ENCODE assay signal across 26 mouse cellular contexts in genomic region chr5:146592580-146592979, GRCm38 (mm10). TPM values are rescaled to one million over a fixed set of nuclear protein-coding genes. Genes with fewer than 3 reads are reported as not detected.
DNase-seq lines count a peak whose midpoint lies in the region; ATAC-seq lines count a peak whose summit lies in the region.
"Had no signal": no experiment of that assay in that cellular context is flagged by ENCODE, and none has a peak within 500 bp of the region (broad histone marks: within the 10 kb centered on the region; RNA-seq: fewer than 3 reads in every experiment).

No protein-coding gene starts in this region.

- H3K9ac ChIP-seq in midbrain, embryonic 12.5 days (replicated peaks) = no peak overlapping the region
- no peak overlapping the region for H3K9ac ChIP-seq in midbrain, embryonic 15.5 days
- no peak overlapping the region for H3K9ac ChIP-seq in embryonic facial prominence, embryonic 11.5 days (replicated peaks; ENCODE audit: low read length)
- no peak overlapping the region for H3K9ac ChIP-seq in forebrain, embryonic 16.5 days (replicated peaks; ENCODE audit: low read depth, low read length)
- H3K9ac ChIP-seq: embryonic facial prominence, embryonic 13.5 days; kidney, embryonic 15.5 days; liver, embryonic 13.5 days had no signal

- H3K27me3 ChIP-seq in midbrain, embryonic 12.5 days = peaks cover 25% of the 10 kb centered on the region
- H3K27me3 ChIP-seq in midbrain, embryonic 15.5 days (replicated peaks) = peaks cover 5% of the 10 kb centered on the region
- no peaks in the 10 kb centered on the region for H3K27me3 ChIP-seq in embryonic facial prominence, embryonic 11.5 days (ENCODE audit: control insufficient read depth, insufficient read depth, low read length)
- no peaks in the 10 kb centered on the region; the same call in 1 of the 2 replicates for H3K27me3 ChIP-seq in forebrain, embryonic 16.5 days (replicated peaks; ENCODE audit: control insufficient read depth, insufficient read depth, low read length)
- H3K27me3 ChIP-seq: embryonic facial prominence, embryonic 13.5 days; kidney, embryonic 15.5 days; liver, embryonic 13.5 days had no signal

- H3K27ac ChIP-seq in midbrain, embryonic 12.5 days (replicated peaks) = no peak overlapping the region
- no peak overlapping the region for H3K27ac ChIP-seq in midbrain, embryonic 15.5 days
- no peak overlapping the region for H3K27ac ChIP-seq in embryonic facial prominence, embryonic 11.5 days (replicated peaks; ENCODE audit: low read depth, low read length)
- H3K27ac ChIP-seq in forebrain, embryonic 16.5 days (ENCODE audit: low read length) = no peak overlapping the region
- H3K27ac ChIP-seq: embryonic facial prominence, embryonic 13.5 days; kidney, embryonic 15.5 days; limb, embryonic 10.5 days; liver, embryonic 13.5 days had no signal

- H3K4me1 ChIP-seq in midbrain, embryonic 12.5 days = no peaks in the 10 kb centered on the region; the same call in 1 of the 2 replicates
- H3K4me1 ChIP-seq in midbrain, embryonic 15.5 days = no peaks in the 10 kb centered on the region
- H3K4me1 ChIP-seq in embryonic facial prominence, embryonic 11.5 days (ENCODE audit: control insufficient read depth, insufficient read depth, low read length) = no peaks in the 10 kb centered on the region
- H3K4me1 ChIP-seq in forebrain, embryonic 16.5 days (replicated peaks; ENCODE audit: control insufficient read depth, insufficient read depth, low read length) = peaks cover 4% of the 10 kb centered on the region; the same call in 1 of the 2 replicates
- H3K4me1 ChIP-seq: kidney, embryonic 15.5 days had no signal

- peak; percentile 45 for DNase-seq in embryonic facial prominence, embryonic 11.5 days (ENCODE audit: low spot score)
- DNase-seq in retina, embryonic 14.5 days (ENCODE audit: low spot score) = peak; percentile 92
- DNase-seq in adrenal gland, adult (ENCODE audit: inconsistent age in 2 of 2, low spot score in 1 of 2) = no peak
- DNase-seq in right cerebral cortex, adult 2 months (ENCODE audit: low spot score in 2 of 2) = no peak
- DNase-seq: adrenal gland, adult 8-10 months; B cell, adult 2 months; cerebellum, adult 8-10 months; gastrocnemius, postnatal 14 days; heart, postnatal 10 days; layer of hippocampus, postnatal 36 days; liver, embryonic 13.5 days; right cerebral cortex, adult 18-20 months had no signal

- ATAC-seq in midbrain, embryonic 12.5 days (ENCODE audit: low FRiP score, low read depth) = peak; percentile 63; the same call in 1 of the 2 replicates
- no peak for ATAC-seq in midbrain, embryonic 15.5 days (replicated peaks)
- peak; percentile 85 for ATAC-seq in embryonic facial prominence, embryonic 11.5 days (replicated peaks; ENCODE audit: insufficient number of reproducible peaks, low FRiP score, low TSS enrichment, low read depth)
- peak; percentile 77 for ATAC-seq in forebrain, embryonic 16.5 days
- no peak for ATAC-seq in megakaryocyte, adult 5-6 weeks (ENCODE audit: poor library complexity, severe bottlenecking)

- H3K36me3 ChIP-seq in midbrain, embryonic 12.5 days = no peaks in the 10 kb centered on the region
- H3K36me3 ChIP-seq in midbrain, embryonic 15.5 days (replicated peaks) = no peaks in the 10 kb centered on the region
- no peaks in the 10 kb centered on the region for H3K36me3 ChIP-seq in embryonic facial prominence, embryonic 11.5 days (replicated peaks; ENCODE audit: control insufficient read depth, insufficient read depth, low read depth, low read length)
- no peaks in the 10 kb centered on the region for H3K36me3 ChIP-seq in forebrain, embryonic 16.5 days (ENCODE audit: control insufficient read depth, insufficient read depth)
- H3K36me3 ChIP-seq: embryonic facial prominence, embryonic 13.5 days; kidney, embryonic 15.5 days; limb, embryonic 10.5 days; liver, embryonic 13.5 days had no signal

- WGBS in midbrain, embryonic 12.5 days = 23% methylated on average over 5 of the region's 5 CpGs
- WGBS in midbrain, embryonic 15.5 days = 17% methylated on average over 5 of the region's 5 CpGs
- WGBS in embryonic facial prominence, embryonic 11.5 days = 43% methylated on average over 5 of the region's 5 CpGs
- 8% methylated on average over 5 of the region's 5 CpGs for WGBS in forebrain, embryonic 16.5 days

- no peak overlapping the region for H3K4me2 ChIP-seq in midbrain, embryonic 12.5 days (replicated peaks)
- no peak overlapping the region for H3K4me2 ChIP-seq in midbrain, embryonic 15.5 days
- no peak overlapping the region for H3K4me2 ChIP-seq in embryonic facial prominence, embryonic 11.5 days (ENCODE audit: low read depth, low read length)
- H3K4me2 ChIP-seq in forebrain, embryonic 16.5 days (ENCODE audit: low read length) = no peak overlapping the region
- H3K4me2 ChIP-seq: embryonic facial prominence, embryonic 13.5 days; kidney, embryonic 15.5 days; liver, embryonic 13.5 days had no signal

- 0 out of 2 replicates have a peak, but pooled peaks cover 5% of the 10 kb centered on the region for H3K9me3 ChIP-seq in midbrain, embryonic 12.5 days
- H3K9me3 ChIP-seq in midbrain, embryonic 15.5 days = no peaks in the 10 kb centered on the region
- H3K9me3 ChIP-seq in embryonic facial prominence, embryonic 11.5 days (replicated peaks; ENCODE audit: control insufficient read depth, low read length) = no peaks in the 10 kb centered on the region
- H3K9me3 ChIP-seq in forebrain, embryonic 16.5 days (ENCODE audit: control insufficient read depth, low read length) = 0 out of 2 replicates have a peak, but pooled peaks cover 3% of the 10 kb centered on the region
- H3K9me3 ChIP-seq: embryonic facial prominence, embryonic 13.5 days; kidney, embryonic 15.5 days; limb, embryonic 10.5 days; liver, embryonic 13.5 days had no signal

- no peak overlapping the region for H3K4me3 ChIP-seq in midbrain, embryonic 12.5 days
- no peak overlapping the region for H3K4me3 ChIP-seq in midbrain, embryonic 15.5 days
- H3K4me3 ChIP-seq in embryonic facial prominence, embryonic 11.5 days (ENCODE audit: low read depth, low read length) = no peak overlapping the region
- H3K4me3 ChIP-seq in forebrain, embryonic 16.5 days (replicated peaks; ENCODE audit: low read length) = no peak overlapping the region
- H3K4me3 ChIP-seq: embryonic facial prominence, embryonic 13.5 days; kidney, embryonic 15.5 days; limb, embryonic 10.5 days; liver, embryonic 13.5 days had no signal

RNA-seq across cellular contexts. Expression of gene Gpr12, which starts 7.5 kb away (rescaled TPM):
- polyA plus RNA-seq in midbrain, embryonic 12.5 days (2016; fragmentation: Nextera tagmentation; extraction: Ambion mirVana) = 0.79 and 0.85 TPM in 2 replicates
- polyA plus RNA-seq in midbrain, embryonic 15.5 days (2015; fragmentation: Nextera tagmentation; extraction: Ambion mirVana) = 26.7 and 27.3 TPM in 2 replicates
- 0.14 TPM in 1 of 2 replicates, not detected in the other for polyA plus RNA-seq in embryonic facial prominence, embryonic 11.5 days (2014; fragmentation: Nextera tagmentation; extraction: Ambion mirVana)
- polyA plus RNA-seq in forebrain, embryonic 16.5 days (2015; fragmentation: Nextera tagmentation; extraction: Ambion mirVana) = 37.0 and 42.5 TPM in 2 replicates
- total RNA-seq in megakaryocyte, adult 5-6 weeks (2015) = not detected in 2 replicates
- total RNA-seq in megakaryocyte, adult 5-6 weeks (2017) = not detected in 2 replicates
- total RNA-seq: gastrocnemius, postnatal 14 days; heart, postnatal 10 days; megakaryocyte-erythroid progenitor cell, adult 5-6 weeks; neutrophil, adult 5-6 weeks had no signal
- polyA plus RNA-seq: lung, embryonic 16.5 days; testis, adult 2 months; urinary bladder, adult 2 months had no signal

RNA-seq across cellular contexts. Expression of gene Gm3415, which starts 36.6 kb away (rescaled TPM):
- not detected in 2 replicates for polyA plus RNA-seq in midbrain, embryonic 12.5 days (2016; fragmentation: Nextera tagmentation; extraction: Ambion mirVana)
- polyA plus RNA-seq in midbrain, embryonic 15.5 days (2015; fragmentation: Nextera tagmentation; extraction: Ambion mirVana) = not detected in 2 replicates
- polyA plus RNA-seq in embryonic facial prominence, embryonic 11.5 days (2014; fragmentation: Nextera tagmentation; extraction: Ambion mirVana) = not detected in 2 replicates
- polyA plus RNA-seq in forebrain, embryonic 16.5 days (2015; fragmentation: Nextera tagmentation; extraction: Ambion mirVana) = not detected in 2 replicates
- total RNA-seq in megakaryocyte, adult 5-6 weeks (2015) = not detected in 2 replicates
- not detected in 2 replicates for total RNA-seq in megakaryocyte, adult 5-6 weeks (2017)
- total RNA-seq: adrenal gland, adult 8-10 months; gastrocnemius, postnatal 14 days; heart, postnatal 10 days; layer of hippocampus, postnatal 36 days; megakaryocyte-erythroid progenitor cell, adult 5-6 weeks; neutrophil, adult 5-6 weeks had no signal
- polyA plus RNA-seq: embryonic facial prominence, embryonic 13.5 days; frontal cortex, adult 2 months; intestine, embryonic 14.5 days; kidney, embryonic 15.5 days; limb, embryonic 10.5 days; liver, embryonic 13.5 days; lung, embryonic 16.5 days; urinary bladder, adult 2 months had no signal

RNA-seq across cellular contexts. Expression of gene Gm3409, which starts 55.1 kb away (rescaled TPM):
- polyA plus RNA-seq in midbrain, embryonic 12.5 days (2016; fragmentation: Nextera tagmentation; extraction: Ambion mirVana) = not detected in 2 replicates
- polyA plus RNA-seq in midbrain, embryonic 15.5 days (2015; fragmentation: Nextera tagmentation; extraction: Ambion mirVana) = not detected in 2 replicates
- not detected in 2 replicates for polyA plus RNA-seq in embryonic facial prominence, embryonic 11.5 days (2014; fragmentation: Nextera tagmentation; extraction: Ambion mirVana)
- not detected in 2 replicates for polyA plus RNA-seq in forebrain, embryonic 16.5 days (2015; fragmentation: Nextera tagmentation; extraction: Ambion mirVana)
- not detected in 2 replicates for total RNA-seq in megakaryocyte, adult 5-6 weeks (2015)
- total RNA-seq in megakaryocyte, adult 5-6 weeks (2017) = not detected in 2 replicates
- total RNA-seq: adrenal gland, adult 8-10 months; gastrocnemius, postnatal 14 days; heart, postnatal 10 days; layer of hippocampus, postnatal 36 days; megakaryocyte-erythroid progenitor cell, adult 5-6 weeks; neutrophil, adult 5-6 weeks had no signal
- polyA plus RNA-seq: embryonic facial prominence, embryonic 13.5 days; frontal cortex, adult 2 months; intestine, embryonic 14.5 days; kidney, embryonic 15.5 days; limb, embryonic 10.5 days; liver, embryonic 13.5 days; lung, embryonic 16.5 days; urinary bladder, adult 2 months had no signal

Comparison
In these comparisons a context has a peak if more than half of its experiments do, and no peak if none do; other contexts are left out.
1. ATAC-seq: peak in midbrain, embryonic 12.5 days (single experiment), embryonic facial prominence, embryonic 11.5 days (single experiment) and forebrain, embryonic 16.5 days (single experiment); none in midbrain, embryonic 15.5 days (single experiment) and megakaryocyte, adult 5-6 weeks (single experiment).
2. RNA of gene Gpr12, which starts 7.5 kb away (polyA plus RNA-seq): 37.0 to 42.5 TPM in forebrain, embryonic 16.5 days and 26.7 to 27.3 TPM in midbrain, embryonic 15.5 days; 0.79 to 0.85 TPM in midbrain, embryonic 12.5 days and 0.14 TPM in embryonic facial prominence, embryonic 11.5 days; every median in the first group is over 10 times any median in the second.
3. DNase-seq: peak in embryonic facial prominence, embryonic 11.5 days (single experiment) and retina, embryonic 14.5 days (single experiment); none in adrenal gland, adult (0 of 2) and right cerebral cortex, adult 2 months (0 of 2).